Mouse (Mus musculus) adrenal gland, adult (tissue): ENCODE measurements at regions not wholly inside any gene's neighbourhood (a gene's known extent, or its start where the extent isn't known, plus 50 kb on each side); places are given as distances from the start of the nearest gene placed in this dataset.

Source experiments
- DNase-seq, 2 experiments: peaks; one replicate each; pipeline ENCODE4 v3.0.0; 2022 to 2023; ENCODE audit warnings: low spot score in 1 of 2; ENCODE audit not compliant: inconsistent age in 2 of 2

DNA sequence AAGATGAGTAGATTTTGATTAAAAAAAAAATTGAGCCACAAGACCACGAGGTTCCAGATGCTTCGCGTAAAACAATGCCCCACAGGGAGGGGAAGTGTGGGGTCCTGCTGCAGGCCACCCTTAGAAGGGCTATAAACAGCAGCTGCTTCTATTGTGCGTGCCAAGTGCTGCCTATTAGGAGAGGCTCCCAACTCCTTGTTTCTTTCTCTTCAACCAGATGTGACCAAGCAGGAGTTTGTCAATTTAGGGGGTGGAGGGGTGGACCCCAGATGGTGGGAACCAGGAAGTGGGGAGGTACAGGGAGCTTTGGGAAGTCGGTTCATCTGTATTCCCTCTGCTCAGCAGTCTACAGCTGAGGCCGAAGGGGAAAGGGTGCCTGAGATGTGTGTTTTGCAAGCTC is 718.9 kb upstream of the Car8 start:
- DNase-seq, result no peak

DNA sequence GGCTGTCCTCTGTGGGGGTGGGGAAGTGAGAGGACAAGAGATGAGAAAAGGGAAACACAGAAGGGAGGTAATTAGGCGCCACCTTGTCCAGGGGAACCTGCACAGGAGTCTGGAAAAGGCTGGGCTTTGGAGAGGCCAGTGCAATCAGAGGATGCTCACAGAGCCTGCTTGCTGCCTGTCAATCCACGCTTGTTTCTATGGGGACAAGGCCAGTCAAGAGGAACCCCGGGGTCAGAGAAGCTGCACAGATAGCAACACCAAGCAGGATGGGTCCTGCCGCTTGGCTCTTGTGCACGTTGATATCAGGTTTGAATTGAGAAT is 718.1 kb upstream of the Car8 start:
- no peak for DNase-seq

- DNase-seq, result no peak
These were observed 717.6 kb upstream of the Car8 start for GRCm38 (mm10) chr4:8956312-8957022.

GRCm38 (mm10) chr4:8955306-8955705 is 716.5 kb upstream of the Car8 start:
- DNase-seq, result no peak

DNA sequence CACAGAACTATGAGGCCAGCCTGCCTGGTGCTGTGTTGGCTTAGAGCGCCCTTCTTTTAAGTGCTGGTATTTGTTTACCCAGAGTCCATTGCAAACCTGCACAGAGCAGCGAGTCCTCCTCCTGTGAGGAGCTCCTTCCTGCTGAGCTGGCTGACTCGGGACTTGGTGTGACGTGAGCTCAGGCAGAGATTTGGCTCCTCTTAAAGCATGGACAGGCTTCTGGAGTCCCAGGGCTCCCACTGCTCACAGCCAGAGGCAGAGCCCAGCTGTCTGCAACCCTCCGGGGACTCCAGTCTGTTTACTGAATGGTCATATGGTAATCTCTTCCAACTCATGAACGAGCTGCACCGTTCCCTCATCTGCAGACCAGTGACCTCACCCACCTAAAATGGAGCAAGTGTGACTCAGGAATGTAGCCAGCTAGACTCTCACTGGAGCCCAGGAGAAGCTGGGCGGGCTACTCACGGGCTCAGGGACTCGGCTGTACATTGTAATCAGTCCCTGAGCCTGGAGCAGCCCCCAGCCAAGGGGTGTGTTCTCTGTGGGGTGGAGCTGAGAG is 715.6 kb upstream of the Car8 start:
- DNase-seq, result peak; percentile 62 to 79

DNA sequence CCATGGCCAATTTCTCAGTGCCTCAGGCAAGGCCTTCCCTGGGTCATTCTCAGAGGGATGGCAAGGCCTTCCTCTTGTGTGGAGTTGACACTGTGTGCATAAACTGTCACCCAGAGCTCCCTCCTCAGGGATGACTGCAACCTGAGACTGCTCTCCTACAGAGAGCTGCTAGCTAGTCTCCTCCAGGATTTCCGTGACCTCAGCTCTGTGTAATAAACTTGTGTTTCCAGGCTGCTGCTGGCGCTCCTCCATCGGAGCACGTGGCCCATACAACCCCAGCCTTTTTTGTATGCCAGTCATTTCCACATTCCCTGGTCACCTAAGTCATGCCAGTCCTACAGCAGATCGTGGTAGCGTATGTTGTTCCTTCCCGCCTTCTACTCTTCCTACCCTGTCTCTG is 714.3 kb upstream of the Car8 start:
- no peak for DNase-seq

- DNase-seq, result no peak
These were observed 711.1 kb upstream of the Car8 start for GRCm38 (mm10) chr4:8949951-8950350.

DNA sequence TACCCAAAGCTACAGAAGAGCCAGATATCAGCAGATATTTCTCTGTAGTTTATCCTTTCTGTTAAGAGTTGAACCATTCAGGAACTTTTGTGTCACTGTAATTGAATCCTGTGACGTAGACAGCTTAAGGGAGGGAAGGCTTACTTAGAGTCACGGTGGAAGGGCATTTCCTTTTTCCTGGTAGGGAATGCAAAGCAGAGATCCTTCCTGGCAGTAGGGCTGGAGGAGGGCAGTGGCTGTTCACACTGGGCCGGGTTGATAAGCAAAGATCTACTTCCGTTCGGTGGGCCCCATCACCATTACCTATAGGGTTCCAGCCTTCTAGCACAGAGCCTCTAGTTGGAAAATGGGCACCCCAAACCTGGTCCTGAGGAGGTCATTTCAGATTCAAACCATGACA is 710.7 kb upstream of the Car8 start:
- no peak for DNase-seq

DNA sequence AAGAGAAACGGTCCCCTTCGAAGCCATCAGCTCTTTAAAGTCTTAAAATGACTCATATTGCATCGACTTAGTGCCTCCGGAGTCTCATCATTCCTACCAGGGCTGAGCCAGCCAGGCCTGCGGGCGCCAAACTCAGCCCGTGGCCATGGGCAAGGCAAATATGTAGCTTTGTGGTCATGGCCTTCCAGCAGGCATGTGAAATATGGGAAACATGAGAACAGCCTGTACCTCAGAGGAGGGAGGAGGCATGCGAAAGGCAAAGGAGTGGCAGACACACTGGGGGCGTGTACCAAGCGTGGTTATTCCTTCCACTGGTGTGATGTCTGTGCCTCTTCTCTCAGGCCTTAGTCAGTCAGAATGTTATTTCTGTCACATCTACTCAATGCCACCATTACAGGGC is 706.3 kb upstream of the Car8 start:
- DNase-seq, result no peak

DNA sequence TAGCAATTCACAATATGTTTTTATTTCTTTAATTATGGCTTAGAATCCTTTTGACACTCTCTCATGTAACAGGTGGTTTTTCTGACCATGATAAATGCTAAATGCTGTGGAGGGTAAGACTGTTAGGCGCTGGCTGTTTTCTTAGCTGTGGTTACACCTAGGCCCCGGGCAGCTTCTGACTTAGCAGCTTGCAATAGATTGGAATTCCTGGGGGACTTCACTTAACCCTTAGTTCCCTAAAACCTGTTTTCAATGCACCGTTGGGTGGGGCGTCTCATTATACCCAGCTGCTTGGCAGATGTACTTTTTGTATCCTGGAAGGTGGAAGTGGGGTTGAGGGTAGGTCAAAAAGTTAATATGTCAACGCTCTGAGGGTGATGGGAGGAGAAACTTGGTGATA is 704.2 kb upstream of the Car8 start:
- no peak for DNase-seq

- DNase-seq, result peak; percentile 64 to 85
These were observed 700.1 kb upstream of the Car8 start for GRCm38 (mm10) chr4:8938948-8939411.

GRCm38 (mm10) chr4:8935899-8936298 is 697.1 kb upstream of the Car8 start:
- no peak for DNase-seq

DNA sequence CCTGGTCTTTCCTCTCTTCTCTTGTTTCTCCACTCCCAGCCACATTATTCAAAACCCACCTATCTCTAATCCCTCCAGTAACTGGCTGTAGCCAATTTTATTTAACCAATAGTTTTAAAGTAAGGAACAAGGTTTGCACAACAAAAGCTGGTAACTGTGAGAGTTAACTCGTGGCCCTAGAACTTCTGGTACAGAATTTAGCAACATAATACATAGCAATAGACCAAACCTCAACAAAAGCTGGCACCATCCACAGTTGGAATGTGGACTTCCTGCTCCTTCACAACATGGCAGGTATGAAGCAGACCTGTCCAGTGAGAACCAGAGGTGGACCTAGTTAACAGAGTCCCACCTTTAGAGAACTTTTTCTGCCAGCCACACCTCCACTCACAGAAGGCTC is 695.7 kb upstream of the Car8 start:
- DNase-seq, result no peak

DNA sequence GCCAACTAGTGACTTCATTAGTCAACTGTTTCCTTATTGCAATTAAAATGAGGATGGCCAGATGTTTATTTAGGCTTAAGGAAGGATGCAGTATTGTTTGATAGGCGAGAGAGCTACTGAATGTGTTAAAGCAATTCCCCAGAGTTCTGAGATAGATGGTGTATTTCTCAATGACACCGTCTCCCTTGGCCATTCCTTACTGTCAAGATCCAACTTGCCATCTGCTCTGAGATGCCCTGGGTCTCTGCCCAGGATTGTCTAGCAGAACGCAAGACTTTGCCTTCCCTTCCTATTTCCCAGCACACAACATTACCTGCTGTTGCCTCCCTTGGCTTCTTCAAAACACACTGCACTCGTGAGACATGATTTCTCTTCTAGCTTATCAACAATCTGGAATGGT is 690.5 kb upstream of the Car8 start:
- no peak for DNase-seq

DNA sequence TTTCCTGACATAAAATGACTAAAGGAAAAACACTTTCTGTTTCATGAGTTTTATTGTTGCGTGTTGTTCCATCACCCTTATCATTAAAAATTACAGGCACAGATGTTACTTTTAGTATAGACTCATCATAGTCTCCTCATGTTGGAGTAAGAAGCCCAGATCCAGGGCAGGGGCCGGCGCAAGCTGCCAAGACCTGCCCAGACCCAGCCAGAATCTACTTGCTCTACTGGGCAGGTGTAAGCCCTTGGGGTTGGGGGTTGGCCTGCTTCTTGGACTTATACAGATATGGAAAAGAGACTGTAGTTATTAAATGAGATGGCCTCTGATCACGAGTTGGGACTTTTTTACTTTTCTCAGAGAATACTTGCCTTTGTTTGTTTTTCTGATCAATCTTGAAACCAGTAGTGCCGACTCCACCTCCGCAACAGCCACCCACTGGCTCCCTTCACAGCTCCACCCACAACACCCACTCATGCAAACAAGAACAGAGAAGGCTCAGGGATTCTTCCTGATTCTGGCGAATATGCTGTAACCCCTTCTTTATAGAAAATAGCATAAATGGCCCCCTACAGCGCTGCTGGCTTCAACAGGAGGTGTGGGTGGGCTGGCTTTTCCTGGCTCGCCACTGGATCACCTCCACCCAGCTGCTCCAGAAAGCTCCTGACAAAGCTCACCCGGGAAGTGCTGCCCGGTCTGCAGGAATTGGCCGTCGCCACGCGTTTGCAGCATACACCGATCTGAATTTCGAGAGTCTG is 689.9 kb upstream of the Car8 start:
- DNase-seq, result no peak

GRCm38 (mm10) chr4:8927276-8927906 is 688.5 kb upstream of the Car8 start:
- no peak for DNase-seq

DNA sequence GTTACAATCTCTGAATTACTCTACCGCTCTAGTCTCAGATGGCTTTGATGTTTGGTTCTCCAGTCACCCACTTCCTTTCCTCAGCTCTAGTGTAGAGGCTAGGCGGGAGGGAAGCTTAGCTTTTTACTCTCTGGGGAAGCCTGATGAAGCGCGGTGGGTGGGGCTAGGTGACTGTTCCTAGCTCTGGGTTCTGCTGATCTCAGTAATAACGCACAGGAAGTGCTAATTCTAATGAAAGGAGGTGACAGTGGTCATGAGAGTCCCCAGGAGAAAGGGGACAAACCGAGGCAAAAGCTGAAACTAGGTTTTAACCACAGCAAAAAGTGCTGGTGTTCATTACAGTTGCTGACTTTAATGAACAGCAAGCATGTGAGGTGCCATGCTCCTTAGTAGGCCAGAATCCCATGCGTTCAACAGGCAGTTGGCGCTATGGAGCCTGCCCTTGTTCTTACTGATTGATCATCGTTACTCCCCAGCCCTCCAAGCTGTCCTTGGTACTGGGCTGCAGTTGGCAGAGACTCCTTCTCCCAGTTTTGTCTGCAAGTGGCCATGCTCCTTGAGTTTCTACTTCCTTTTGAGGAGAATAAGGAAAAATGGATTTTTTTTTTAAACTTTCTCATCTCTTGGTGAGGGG is 687.9 kb upstream of the Car8 start:
- peak in 1 of 2 experiments; percentile 51 for DNase-seq

DNA sequence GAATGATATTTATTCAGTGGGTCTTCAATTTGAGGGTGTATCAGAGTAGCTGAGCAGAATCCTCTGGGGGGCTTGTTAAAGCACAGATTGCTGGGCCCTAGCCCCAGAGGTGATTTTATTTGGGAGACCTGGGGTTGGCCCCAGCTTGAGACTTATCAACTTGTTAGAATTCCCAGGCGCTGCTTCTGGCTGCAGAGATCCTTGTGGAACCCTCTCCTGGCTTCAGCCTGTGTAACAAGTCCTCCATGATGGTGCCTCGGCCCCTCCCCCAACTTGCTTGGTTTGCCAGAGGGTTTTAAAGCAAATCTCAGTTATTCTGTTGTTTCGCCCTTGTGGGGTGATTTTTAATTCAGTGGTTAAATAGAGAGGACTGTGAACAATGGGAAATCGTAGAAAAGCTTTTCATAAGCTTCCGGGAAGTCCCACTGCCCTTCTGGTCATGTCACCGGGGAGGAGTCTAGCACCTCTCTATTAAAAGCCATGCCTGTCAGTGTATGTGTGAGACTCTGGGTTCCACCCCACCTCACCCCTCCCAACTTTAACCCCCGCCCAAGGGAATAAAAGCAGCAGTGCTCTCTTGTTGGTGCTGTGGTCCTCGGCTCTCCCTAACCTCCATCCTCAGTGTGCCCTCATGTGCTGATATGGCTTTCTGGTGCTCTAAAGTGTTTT is 684.0 kb upstream of the Car8 start:
- DNase-seq, result no peak

DNA sequence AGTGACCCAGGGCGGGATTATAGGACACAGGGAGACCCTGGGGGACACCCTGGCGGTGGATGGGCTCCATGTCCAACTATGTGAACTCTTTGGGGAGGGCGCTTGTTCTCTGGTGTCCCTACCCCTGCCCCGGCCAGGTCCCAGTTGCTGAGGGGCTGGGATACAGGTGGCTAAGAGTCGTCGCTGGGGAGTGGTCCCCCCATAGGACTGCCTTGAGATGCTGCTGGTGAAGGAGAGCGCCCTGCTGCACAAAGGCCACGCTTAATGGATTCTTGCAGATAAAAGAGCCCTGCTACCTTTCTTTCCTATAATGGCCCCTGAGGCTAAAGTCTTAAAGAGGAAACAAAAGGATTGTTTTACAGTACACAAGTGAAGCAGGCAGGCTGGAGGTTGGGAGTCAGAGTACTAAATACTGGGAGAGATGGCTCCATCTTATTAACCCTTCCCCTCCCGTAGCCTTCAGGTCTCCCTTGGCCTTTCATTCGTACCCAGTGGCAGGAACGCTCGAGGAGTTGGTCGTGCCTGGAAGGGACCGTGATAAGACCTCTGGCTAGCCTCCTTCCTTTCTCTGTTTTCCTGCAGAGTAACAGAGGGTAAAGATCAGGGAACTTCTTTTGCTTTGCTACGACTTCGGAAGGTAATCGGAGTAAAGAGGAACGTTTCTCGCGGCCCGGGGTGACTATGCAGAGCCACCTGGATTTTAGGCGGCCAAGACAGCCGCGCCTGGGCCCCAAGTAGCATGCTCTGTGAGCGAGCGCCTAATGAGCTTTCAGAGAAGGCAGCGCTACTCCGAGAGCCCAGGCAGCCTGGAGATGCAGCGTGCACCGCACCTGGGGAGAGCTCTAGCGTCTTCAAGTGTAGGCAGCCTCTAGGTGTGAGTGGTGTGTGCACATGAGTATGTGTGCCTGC is 682.9 kb upstream of the Car8 start:
- DNase-seq, result no peak

- DNase-seq, result no peak
These were observed 681.5 kb upstream of the Car8 start for GRCm38 (mm10) chr4:8920306-8920705.
